Mouse (Mus musculus): ENCODE measurements at regions not wholly inside any gene's neighbourhood (a gene's known extent, or its start where the extent isn't known, plus 50 kb on each side); places are given as distances from the start of the nearest gene placed in this dataset.
"Not testable (repeated sequence)": the region's sequence is repeated elsewhere in the genome, so short reads cannot be mapped to it uniquely, and the experiment has no call there.

- no peak for DNase-seq (ENCODE audit: low spot score)
Measured at GRCm38 (mm10) chr5:40177982-40178748, 422.9 kb upstream of the Hs3st1 start.

- DNase-seq (ENCODE audit: low spot score): no peak
Measured at GRCm38 (mm10) chr5:40136740-40137285, 381.5 kb upstream of the Hs3st1 start.

DNA sequence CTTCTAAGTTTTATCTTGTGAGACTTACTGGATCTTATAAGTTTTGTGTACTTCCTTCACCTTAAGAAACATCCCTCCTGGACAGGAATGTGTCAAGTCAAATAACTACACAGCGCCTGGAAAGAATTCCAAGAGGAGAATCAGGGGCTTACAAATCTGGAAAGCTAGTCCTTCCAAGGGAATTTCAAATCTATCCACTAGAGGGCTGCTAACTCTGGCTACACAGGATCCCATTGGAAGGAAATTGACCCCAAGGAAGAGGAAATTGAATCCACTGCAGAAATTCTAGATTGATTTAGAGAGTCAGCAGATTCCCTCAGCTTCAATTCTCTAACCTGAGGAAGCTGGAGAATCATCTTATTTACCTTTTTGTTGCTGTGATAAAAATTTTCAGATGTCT lies 369.1 kb upstream of the Hs3st1 start:
- no peak for DNase-seq (ENCODE audit: low spot score)

DNA sequence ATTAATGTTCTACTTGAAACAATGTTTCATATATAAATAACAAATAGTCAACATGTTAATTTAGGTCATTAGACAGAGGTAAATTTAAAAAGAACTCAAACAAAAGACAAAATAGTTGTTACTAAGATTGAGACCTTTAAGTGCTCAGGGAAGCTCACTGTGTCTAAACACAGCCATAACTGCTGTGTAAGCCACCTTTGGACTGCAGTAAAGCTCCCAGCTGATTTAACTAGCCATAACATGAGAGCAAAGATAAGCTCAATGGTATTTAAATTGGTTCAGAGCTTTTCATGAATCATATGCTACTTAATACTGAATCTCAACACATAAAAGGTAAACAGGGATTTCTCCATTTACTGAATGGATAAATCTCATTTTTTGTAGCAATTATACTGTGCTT lies 361.6 kb upstream of the Hs3st1 start:
- DNase-seq (ENCODE audit: low spot score): no peak

DNA sequence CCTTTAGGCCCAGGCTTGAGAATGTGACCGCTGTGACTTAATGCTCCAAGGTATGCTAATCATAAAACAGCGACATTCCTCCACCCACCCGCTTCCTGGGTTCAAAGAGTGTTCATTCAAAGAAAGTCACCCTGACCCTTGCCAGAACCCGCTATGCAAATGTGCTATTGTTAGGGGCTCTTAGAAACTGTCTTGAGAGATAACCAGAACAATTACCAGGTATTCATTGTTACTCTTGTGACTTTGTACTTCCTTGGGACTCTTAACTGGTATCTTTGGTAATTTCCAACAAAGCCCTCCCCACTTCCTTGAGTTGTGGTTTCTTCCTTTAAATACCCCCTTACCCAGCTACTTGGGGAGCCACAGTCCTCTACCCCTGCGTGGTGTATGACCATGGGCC lies 334.3 kb upstream of the Hs3st1 start:
- DNase-seq (ENCODE audit: low spot score): not testable (repeated sequence)

GRCm38 (mm10) chr5:40045288-40045687 lies 290.0 kb upstream of the Hs3st1 start:
- DNase-seq (ENCODE audit: low spot score): no peak

GRCm38 (mm10) chr5:40034452-40034851 lies 279.2 kb upstream of the Hs3st1 start:
- no peak for DNase-seq (ENCODE audit: low spot score)

DNA sequence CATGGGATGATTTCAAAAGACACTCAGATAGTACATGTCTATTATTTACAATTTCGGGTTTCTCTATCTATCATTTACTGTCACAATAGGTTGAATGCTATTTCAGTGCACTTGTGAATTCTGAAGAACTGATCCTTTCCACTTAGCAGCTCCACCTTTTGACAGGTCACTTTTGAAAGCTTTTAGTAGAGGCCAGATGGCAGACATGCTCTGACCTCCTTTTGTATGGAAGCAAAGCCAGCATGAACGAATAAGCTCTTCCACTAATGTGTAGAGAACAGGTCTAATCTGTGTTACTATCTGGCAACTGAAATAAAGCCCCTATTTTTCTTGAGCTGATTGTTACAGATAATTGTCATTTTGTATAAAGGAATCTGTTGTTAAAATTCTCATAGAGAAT lies 278.4 kb upstream of the Hs3st1 start:
- no peak for DNase-seq (ENCODE audit: low spot score)

GRCm38 (mm10) chr5:40030261-40030660 lies 275.0 kb upstream of the Hs3st1 start:
- no peak for DNase-seq (ENCODE audit: low spot score)

DNA sequence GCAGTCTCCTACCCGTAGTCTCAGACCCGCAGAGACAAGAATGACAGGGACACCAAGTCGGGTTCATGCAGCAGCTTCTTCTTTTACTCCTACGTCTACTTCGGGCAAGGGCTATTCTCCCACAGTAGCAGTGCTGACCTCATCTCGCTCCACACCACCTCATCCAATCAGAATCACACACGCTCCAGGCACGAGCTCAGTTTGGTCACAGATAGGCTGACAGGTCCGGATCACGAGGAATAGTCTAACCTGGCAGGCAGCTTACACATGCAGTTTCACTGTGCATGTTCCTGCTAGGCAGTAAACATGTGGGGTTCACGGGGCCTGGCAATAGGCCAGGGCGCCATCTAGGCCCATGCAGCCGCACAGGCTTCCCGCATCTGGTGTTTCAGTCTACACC lies 260.7 kb upstream of the Hs3st1 start:
- DNase-seq (ENCODE audit: low spot score): no peak

GRCm38 (mm10) chr5:39988039-39988438 lies 232.8 kb upstream of the Hs3st1 start:
- DNase-seq (ENCODE audit: low spot score): no peak

- DNase-seq (ENCODE audit: low spot score): no peak
Measured at GRCm38 (mm10) chr5:39964371-39964770, 209.1 kb upstream of the Hs3st1 start.

- DNase-seq (ENCODE audit: low spot score): peak; percentile 2
Measured at GRCm38 (mm10) chr5:39960981-39961380, 205.7 kb upstream of the Hs3st1 start.

DNA sequence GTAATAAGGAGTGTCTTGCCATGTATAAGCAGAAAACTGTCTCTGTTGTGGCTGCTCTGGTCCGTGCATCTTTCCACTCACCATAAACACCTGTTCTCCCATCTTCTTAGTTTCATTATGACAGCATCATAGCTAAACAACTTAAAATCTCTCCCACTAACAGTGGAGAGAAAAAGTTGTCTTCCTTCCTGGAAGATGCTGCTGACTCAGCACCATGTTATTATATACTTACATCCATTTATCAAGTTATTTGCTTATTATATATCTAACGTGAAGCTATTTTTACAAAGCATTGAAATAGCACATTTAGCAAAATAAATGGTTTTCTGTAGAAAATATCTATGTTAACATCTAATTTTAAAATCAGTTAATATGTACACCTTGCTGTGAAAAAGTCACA lies 180.3 kb upstream of the Hs3st1 start:
- no peak for DNase-seq (ENCODE audit: low spot score)

- no peak for DNase-seq (ENCODE audit: low spot score)
Measured at GRCm38 (mm10) chr5:39931890-39932289, 176.6 kb upstream of the Hs3st1 start.

- no peak for DNase-seq (ENCODE audit: low spot score)
Measured at GRCm38 (mm10) chr5:39909369-39909768, 154.1 kb upstream of the Hs3st1 start.

DNA sequence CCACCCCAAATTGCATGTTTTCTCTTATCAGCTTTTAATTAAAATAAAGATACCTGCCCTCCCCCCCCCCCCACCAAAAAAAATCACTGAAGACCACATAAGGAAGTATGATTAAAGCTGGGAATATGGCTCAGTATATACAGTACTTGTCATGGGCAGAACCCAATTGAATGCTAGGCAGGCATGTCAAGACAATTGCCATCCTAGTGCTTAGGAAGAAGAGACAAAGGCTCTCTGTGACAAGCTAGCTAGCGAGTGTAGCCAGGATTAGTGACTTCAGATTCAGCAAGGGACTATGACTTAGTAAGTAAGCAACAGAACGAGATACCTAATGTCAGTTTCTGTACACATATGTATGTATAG lies 116.4 kb upstream of the Hs3st1 start:
- no peak for DNase-seq (ENCODE audit: low spot score)

DNA sequence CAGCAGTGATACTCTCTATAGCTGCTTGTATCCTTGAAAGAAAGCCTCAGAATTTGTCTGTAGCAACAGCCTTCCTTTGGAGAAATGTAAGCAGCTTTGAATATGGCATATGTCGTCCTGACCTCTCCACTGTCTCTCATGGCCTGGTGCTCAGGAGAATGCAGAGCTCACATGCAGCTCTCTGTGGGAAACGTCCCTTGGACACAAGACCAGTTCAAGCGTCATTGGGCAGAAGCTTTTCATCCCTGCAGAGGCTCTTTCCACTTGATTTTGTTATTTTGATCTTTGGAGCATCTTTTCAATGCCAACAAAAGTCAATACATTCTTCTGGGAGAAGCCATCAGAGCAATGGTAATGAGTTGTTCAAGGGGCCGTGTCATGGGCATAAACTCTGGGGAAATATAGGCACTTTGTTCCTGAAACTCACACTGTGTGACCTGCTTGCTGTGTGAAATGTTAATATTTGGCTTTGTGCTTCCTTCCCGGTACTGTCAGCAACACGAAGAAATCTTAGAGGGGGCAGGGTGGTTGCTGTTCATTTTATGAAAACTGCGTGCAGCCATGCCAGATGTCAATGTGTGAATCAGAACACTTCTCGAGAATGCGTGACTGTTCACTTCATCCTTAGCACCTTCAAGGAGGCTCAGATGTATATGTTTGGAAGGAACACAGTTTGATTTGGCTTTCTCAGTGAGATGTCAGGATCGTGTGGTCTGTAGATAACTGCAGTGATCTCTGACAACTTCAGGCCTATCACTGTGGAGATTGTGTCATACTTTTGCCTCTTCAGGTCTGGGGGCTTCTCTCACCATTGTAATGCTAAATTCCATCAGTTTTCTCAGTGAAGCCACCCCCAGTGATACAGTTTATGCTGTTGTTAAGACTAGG lies 115.8 kb upstream of the Hs3st1 start:
- no peak for DNase-seq (ENCODE audit: low spot score)

- DNase-seq (ENCODE audit: low spot score): no peak
Measured at GRCm38 (mm10) chr5:39857192-39857591, 101.9 kb upstream of the Hs3st1 start.

DNA sequence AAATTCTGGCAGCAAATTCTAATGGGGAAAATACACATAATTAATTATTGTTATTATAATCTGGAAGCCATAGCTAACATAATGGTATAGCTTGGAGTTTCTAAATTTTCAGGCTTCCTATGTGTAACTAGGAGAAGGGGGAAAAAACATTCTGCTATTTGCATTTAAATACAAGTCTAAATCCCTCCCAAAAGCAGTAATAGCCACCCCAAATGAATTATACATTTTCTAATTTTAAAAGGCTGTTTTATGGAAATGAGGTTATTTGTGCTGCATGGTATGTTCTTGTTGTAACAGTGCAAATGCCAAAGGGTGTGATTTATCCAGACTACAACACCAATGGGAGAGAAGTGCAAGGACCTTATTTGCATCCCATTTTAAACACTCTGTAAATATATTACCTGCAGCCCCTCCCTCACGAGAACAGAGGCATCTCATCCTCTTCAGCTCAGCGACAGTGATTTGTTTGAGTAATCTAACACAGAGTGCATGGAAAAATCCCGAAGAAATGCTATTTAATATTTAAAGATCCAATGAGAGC lies 101.4 kb upstream of the Hs3st1 start:
- DNase-seq (ENCODE audit: low spot score): no peak

GRCm38 (mm10) chr5:39855685-39856615 lies 100.7 kb upstream of the Hs3st1 start:
- no peak for DNase-seq (ENCODE audit: low spot score)

GRCm38 (mm10) chr5:39847187-39847586 lies 91.9 kb upstream of the Hs3st1 start:
- no peak for DNase-seq (ENCODE audit: low spot score)

Data from layer of hippocampus, adult 9-10 months (tissue).